Mouse (Mus musculus) hindbrain, embryonic 14.5 days (tissue): ENCODE results near the gene Parp1. TPM values are rescaled to one million over a fixed set of nuclear protein-coding genes. Genes with fewer than 3 reads are reported as not detected.

ENCODE experiments used
- ATAC-seq: fragments of 200-750 bp; cut with Nextera tagmentation; 2 replicates; pipeline ENCODE4 v1.8.0; 2017; ENCODE audit warnings: moderate number of reproducible peaks, mild to moderate bottlenecking, moderate TSS enrichment, moderate library complexity; ENCODE audit not compliant: low FRiP score
- DNase-seq: peaks from one replicate; pipeline ENCODE4 v3.0.0-alpha.2; 2015; ENCODE audit warnings: low spot score
- H3K27ac ChIP-seq: fragments of 300-500 bp; sonication (generic); 2 replicates; pipeline ENCODE4 v1.5.1; 2014; ENCODE audit warnings: mild to moderate bottlenecking, moderate library complexity
- H3K27me3 ChIP-seq: fragments of 300-500 bp; sonication (generic); 2 replicates; pipeline ENCODE4 v1.6.1; 2014; ENCODE audit warnings: mild to moderate bottlenecking, low read length, mixed read lengths; ENCODE audit not compliant: control insufficient read depth, insufficient read depth
- H3K36me3 ChIP-seq: fragments of 300-500 bp; sonication (generic); replicated peaks from 2 replicates; pipeline ENCODE4 v1.6.1; 2014; ENCODE audit not compliant: control insufficient read depth, insufficient read depth
- H3K4me1 ChIP-seq: fragments of 300-500 bp; sonication (generic); replicated peaks from 2 replicates; pipeline ENCODE4 v1.6.1; 2014; ENCODE audit warnings: antibody characterized with exemption, low read length, mixed read lengths; ENCODE audit not compliant: control insufficient read depth, insufficient read depth
- H3K4me2 ChIP-seq: fragments of 300-500 bp; sonication (generic); replicated peaks from 2 replicates; pipeline ENCODE4 v1.6.1; 2014; ENCODE audit warnings: mild to moderate bottlenecking, moderate library complexity
- H3K4me3 ChIP-seq: fragments of 300-500 bp; sonication (generic); replicated peaks from 2 replicates; pipeline ENCODE4 v1.5.1; 2014; ENCODE audit warnings: mild to moderate bottlenecking, low read length
- H3K9ac ChIP-seq: fragments of 300-500 bp; sonication (generic); 2 replicates; pipeline ENCODE4 v1.6.1; 2014
- H3K9me3 ChIP-seq: fragments of 300-500 bp; sonication (generic); 2 replicates; pipeline ENCODE4 v1.6.1; 2016; ENCODE audit warnings: low read length; ENCODE audit not compliant: control insufficient read depth
- WGBS: fragments of 180-500 bp; shearing (Covaris S2); extraction: QIAGEN DNeasy Blood & Tissue Kit; methylation state at CpG from one replicate; pipeline ENCODE4 v1.1.7; 2014; 5-methylcytosine and 5-hydroxymethylcytosine counted together
- polyA plus RNA-seq: library from polyadenylated mRNA; unstranded; fragments of >200 nt; fragmentation: Nextera tagmentation; extraction: Ambion mirVana; gene quantifications from 2 replicates; pipeline ENCODE4 v1.2.1, GENCODE M21; 2014

Gene Parp1
- polyA plus RNA-seq, 1 experiment from 2014 or later, result 86.8 TPM

DNA sequence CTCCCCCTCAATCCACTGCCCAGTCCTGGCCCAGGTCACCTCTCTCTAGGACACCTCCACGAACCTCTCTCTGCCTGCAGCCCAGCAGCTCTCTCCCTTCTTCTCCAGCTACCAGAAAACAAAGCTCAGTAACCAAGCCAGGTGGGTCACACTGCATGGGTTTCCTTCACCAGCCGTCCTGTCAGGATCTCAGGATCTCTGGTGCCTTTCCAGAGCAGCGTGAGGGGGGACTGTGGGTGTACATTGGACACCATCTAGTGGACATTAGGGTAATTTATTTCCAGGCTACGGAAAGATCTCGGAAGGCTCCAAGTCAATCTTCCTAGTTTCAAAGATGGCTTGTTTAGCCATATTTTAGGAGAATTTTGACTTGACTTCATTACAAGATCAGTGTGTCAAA, 18.0 kb upstream of the Parp1 start:
- peak; percentile 67 for DNase-seq
- peaks cover 18% of the 10 kb centered on the region for H3K4me1 ChIP-seq
- H3K4me2 ChIP-seq, result no peak overlapping the region
- no peak for ATAC-seq
- 14% methylated on average over 5 of the region's 5 CpGs for WGBS
- H3K9me3 ChIP-seq, result no peaks in the 10 kb centered on the region
- no peak overlapping the region for H3K9ac ChIP-seq
- no peaks in the 10 kb centered on the region for H3K36me3 ChIP-seq
- H3K27me3 ChIP-seq, result no peaks in the 10 kb centered on the region
- H3K4me3 ChIP-seq, result no peak overlapping the region
- no peak overlapping the region for H3K27ac ChIP-seq

DNA sequence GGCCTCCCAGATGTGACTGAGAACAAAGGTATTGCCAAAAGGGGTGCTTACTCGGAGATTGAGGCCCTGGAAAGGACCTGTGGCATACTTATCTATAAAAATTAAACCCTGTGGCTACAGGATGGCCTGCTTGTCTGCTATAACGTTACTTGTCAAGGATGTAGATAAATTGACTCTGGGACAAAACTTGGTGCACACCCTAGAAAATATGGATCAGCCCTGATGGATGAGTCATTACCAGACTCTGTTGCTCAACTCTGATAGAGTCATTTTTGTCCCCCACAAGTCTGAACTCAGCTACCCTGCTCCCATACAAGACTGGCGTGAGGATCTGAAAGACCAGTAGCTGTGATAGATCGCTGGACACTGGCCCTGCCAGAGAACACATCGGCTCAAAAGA, 11.8 kb upstream of the Parp1 start:
- no peaks in the 10 kb centered on the region for H3K36me3 ChIP-seq
- H3K4me1 ChIP-seq, result no peaks in the 10 kb centered on the region
- no peaks in the 10 kb centered on the region for H3K9me3 ChIP-seq
- no peak overlapping the region for H3K9ac ChIP-seq
- WGBS, result 84% methylated on average over 5 of the region's 5 CpGs
- no peak for DNase-seq
- H3K27ac ChIP-seq, result no peak overlapping the region
- H3K4me2 ChIP-seq, result no peak overlapping the region
- no peak overlapping the region for H3K4me3 ChIP-seq
- ATAC-seq, result no peak
- H3K27me3 ChIP-seq, result no peaks in the 10 kb centered on the region

DNA sequence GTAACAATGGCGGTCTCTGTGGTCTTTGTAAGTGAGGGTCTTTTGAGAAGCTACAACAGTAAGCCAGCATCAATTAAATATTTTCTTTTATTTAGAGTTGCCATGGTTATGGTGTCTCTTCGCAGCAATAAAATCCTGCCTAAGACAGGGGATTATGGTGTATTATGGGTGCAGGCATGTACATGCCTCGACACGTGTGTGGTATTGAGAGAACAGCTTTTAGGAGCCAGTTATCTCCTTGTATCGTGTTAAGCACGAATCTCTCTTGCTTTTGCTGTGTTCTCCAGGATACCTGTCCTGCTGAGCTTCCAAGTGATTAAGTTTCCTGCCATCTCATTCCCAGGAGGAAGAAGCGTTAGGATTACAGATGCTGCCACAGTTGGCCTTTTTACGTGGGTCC, 9.3 kb upstream of the Parp1 start:
- no peak overlapping the region for H3K9ac ChIP-seq
- H3K4me1 ChIP-seq, result no peaks in the 10 kb centered on the region
- DNase-seq (no peak), ATAC-seq (no peak)
- H3K27ac ChIP-seq, result no peak overlapping the region
- 65% methylated on average over 8 of the region's 8 CpGs for WGBS
- H3K4me3 ChIP-seq, result no peak overlapping the region
- H3K27me3 ChIP-seq, result no peaks in the 10 kb centered on the region
- H3K9me3 ChIP-seq, result no peaks in the 10 kb centered on the region
- H3K36me3 ChIP-seq, result no peaks in the 10 kb centered on the region
- no peak overlapping the region for H3K4me2 ChIP-seq

DNA sequence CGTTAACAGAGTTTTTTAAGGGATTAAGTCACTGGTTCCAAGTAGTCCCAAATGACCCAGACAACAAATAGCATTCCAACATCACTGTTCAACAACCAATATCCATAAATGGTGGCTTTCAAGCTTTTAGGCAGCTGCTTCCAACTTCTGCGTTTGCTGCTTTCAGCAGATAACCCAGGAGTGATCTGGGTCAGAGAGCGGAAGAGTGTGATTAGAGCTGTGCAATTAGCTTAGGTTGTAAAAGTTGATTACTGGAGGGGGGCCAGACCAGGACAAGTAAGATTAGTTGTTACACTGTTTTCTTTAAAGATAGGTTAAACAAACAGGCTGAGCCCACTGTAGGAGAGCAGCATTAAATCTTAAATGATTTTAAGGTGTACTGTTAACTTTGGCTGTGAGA, 7.5 kb upstream of the Parp1 start:
- no peak overlapping the region for H3K4me3 ChIP-seq
- no peaks in the 10 kb centered on the region for H3K9me3 ChIP-seq
- H3K27me3 ChIP-seq, result no peaks in the 10 kb centered on the region
- DNase-seq (no peak), ATAC-seq (no peak)
- 83% methylated on average over 3 of the region's 3 CpGs for WGBS
- no peak overlapping the region for H3K27ac ChIP-seq
- H3K36me3 ChIP-seq, result no peaks in the 10 kb centered on the region
- H3K4me1 ChIP-seq, result no peaks in the 10 kb centered on the region
- H3K9ac ChIP-seq, result no peak overlapping the region
- H3K4me2 ChIP-seq, result no peak overlapping the region

DNA sequence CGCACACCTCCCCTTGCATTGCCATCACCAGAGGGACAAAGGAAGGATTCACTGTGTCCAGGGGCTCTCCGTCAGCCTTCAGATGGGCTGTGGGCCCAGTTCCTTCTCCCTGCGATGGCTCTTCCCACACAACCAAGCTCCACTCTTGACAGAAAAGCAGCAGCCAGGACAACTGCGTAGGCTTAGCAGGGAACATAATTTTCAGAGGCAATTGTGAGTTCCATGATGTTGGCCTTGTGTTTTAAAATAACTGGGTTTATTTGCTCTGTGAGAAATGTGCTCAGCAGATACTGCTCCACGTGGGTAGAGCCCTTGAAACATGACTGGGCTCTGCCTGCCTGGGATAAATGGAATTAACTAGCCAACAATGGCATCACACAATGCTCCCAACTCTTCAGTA, 3.8 kb upstream of the Parp1 start:
- H3K9ac ChIP-seq, result no peak overlapping the region
- no peak overlapping the region for H3K4me3 ChIP-seq
- H3K9me3 ChIP-seq, result no peaks in the 10 kb centered on the region
- WGBS, result 81% methylated on average over 5 of the region's 5 CpGs
- no peaks in the 10 kb centered on the region for H3K36me3 ChIP-seq
- peaks cover 6% of the 10 kb centered on the region for H3K4me1 ChIP-seq
- no peaks in the 10 kb centered on the region for H3K27me3 ChIP-seq
- no peak overlapping the region for H3K4me2 ChIP-seq
- DNase-seq, result no peak
- H3K27ac ChIP-seq, result no peak overlapping the region
- no peak for ATAC-seq

DNA sequence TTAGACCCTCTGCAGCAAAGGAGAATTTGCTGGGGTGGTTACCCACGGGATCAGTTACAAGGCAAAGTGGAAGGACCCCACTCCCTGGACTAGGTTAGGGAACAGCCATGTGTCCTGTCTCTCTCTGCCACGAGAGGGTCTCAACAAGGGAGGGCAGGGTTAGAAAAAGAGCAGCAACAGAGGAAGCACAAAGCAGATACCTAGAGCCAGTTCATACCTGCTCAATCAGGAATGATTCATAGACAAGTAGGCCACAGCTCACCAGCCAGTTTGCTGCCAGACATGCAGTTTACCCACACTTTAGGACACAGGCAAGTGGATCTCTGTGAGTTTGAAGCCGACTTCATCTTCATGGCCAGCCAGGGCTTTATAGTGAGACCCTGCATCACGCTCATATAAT, 963 bp upstream of the Parp1 start:
- Histone ChIP-seq H3K36me3 (no peaks in the 10 kb centered on the region; the same call in 1 of the 2 replicates), H3K4me1 (peaks cover 24% of the 10 kb centered on the region), H3K9me3 (no peaks in the 10 kb centered on the region), H3K9ac (no peak overlapping the region), H3K4me2 (no peak overlapping the region), H3K4me3 (no peak overlapping the region), H3K27ac (no peak overlapping the region), H3K27me3 (no peaks in the 10 kb centered on the region)
- ATAC-seq, result no peak
- 80% methylated on average over 4 of the region's 4 CpGs for WGBS
- DNase-seq, result no peak

DNA sequence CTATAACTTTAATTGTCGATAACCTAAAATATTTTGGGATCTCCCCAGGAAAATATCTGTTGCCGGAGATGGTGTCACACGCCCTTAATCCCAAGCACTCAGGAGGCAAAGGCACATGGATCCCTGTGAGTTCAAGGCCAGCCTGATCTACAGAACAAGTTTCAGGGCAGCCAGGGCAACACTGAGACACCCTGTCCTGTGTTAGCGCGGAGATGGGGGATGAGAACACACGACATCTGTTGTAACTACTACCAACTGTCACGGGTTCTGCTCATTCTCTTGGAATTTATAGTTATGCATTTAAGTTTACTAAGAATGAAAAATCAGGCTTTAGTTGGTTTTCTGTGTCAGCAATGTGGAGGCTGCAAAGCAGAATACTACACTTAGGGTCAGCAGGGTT, 476 bp upstream of the Parp1 start:
- peak; percentile 17; the same call in 1 of the 2 replicates for ATAC-seq

DNA sequence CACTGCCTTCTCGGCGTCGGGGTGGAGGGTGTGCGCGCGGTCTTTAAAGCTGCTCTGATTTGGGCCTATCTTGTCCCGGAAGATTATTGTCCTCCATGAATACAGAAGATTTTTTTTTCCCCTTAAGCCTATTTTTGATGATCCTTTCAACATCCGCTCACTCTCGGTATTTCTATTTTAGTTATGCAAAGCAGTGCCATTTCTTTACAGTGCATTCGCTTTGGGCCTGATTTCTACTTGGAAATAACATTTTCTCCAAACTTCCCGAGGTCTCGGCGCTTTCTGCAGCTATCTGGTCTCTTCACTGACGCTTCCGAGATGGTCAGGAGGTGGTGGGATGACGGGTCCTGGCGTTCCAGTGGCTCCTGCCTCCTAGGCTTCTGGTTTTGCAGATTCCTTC, 729 bp downstream of the Parp1 start:
- no peak for DNase-seq
- WGBS, result under 1% methylated on average over 17 of the region's 17 CpGs

More for the DNA sequence above, 476 bp upstream of the Parp1 start:
- H3K9me3 ChIP-seq, result no peaks in the 10 kb centered on the region
- DNase-seq, result no peak
- H3K4me1 ChIP-seq, result peaks cover 24% of the 10 kb centered on the region
- H3K4me3 ChIP-seq, result peak overlapping the region; percentile 92
- WGBS, result 40% methylated on average over 7 of the region's 7 CpGs
- H3K27me3 ChIP-seq, result no peaks in the 10 kb centered on the region
- H3K4me2 ChIP-seq, result peak overlapping the region; percentile 97
- H3K9ac ChIP-seq, result peak overlapping the region; percentile 84
- H3K36me3 ChIP-seq, result peaks cover 4% of the 10 kb centered on the region
- H3K27ac ChIP-seq, result peak overlapping the region; percentile 66

DNA sequence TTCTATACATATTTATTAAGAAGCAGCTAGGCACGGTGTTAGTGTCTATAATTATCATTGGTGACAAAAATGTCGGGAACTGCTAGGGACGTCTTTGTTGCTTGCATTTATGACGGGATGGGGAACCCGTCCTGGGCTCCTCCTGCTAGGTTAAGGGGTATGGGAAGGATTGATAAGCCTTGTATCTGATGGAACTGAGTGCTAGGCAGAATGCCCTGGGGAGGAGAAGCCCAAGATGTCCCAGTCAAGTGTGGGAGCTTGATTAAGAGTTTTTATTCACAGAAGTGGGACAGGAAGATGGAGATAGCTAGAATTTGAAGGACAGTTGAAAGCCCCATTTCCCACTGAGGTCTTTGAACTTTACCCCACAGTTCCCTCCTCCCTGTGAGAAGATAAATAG, 1.5 kb downstream of the Parp1 start:
- no peaks in the 10 kb centered on the region for H3K27me3 ChIP-seq
- 5% methylated on average over 5 of the region's 5 CpGs for WGBS
- peak overlapping the region; percentile 84 for H3K9ac ChIP-seq
- peaks cover 18% of the 10 kb centered on the region for H3K36me3 ChIP-seq
- no peak for DNase-seq
- peak overlapping the region; percentile 97 for H3K4me2 ChIP-seq
- H3K27ac ChIP-seq, result peak overlapping the region; percentile 91; the same call in 1 of the 2 replicates
- peak overlapping the region; percentile 92 for H3K4me3 ChIP-seq
- H3K4me1 ChIP-seq, result peaks cover 24% of the 10 kb centered on the region
- ATAC-seq, result no peak
- no peaks in the 10 kb centered on the region for H3K9me3 ChIP-seq

More for the DNA sequence above, 729 bp downstream of the Parp1 start:
- Histone ChIP-seq H3K27ac (peak overlapping the region; percentile 91), H3K4me2 (peak overlapping the region; percentile 97), H3K9me3 (no peaks in the 10 kb centered on the region), H3K4me3 (peak overlapping the region; percentile 92), H3K4me1 (peaks cover 24% of the 10 kb centered on the region), H3K36me3 (peaks cover 15% of the 10 kb centered on the region), H3K27me3 (no peaks in the 10 kb centered on the region), H3K9ac (peak overlapping the region; percentile 84)
- ATAC-seq, result no peak

DNA sequence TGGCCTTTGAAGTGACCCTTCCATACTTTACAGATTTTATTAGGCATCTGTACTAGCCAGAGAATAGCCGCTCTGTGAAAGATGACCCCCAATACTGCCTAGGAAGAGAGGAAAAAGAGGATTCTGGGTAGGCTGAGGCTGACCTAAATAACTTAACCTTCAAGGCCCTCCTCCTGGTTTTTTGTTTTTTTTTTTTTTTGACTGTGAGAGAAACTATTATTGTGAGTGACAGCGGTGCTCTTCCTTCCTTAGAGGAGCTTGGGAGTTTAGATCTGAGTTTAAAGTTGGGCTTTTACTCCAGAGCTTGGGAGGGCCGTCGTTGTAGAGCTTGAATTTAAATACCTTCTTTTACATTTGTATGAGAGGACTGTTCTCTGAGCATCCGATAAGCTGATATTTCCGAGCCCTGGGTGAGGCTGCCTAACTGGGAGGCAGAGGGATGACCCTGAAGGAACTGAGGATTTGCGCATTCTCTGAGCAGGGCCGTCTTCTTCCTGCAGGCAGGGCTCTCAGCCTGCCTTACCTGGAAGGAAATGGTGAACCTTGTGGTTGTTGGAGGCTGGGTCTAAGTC, 2.4 kb downstream of the Parp1 start:
- no peak for ATAC-seq
- no peaks in the 10 kb centered on the region for H3K27me3 ChIP-seq
- H3K36me3 ChIP-seq, result peaks cover 25% of the 10 kb centered on the region
- H3K4me2 ChIP-seq, result peak overlapping the region; percentile 97
- H3K4me3 ChIP-seq, result 0 out of 2 replicates have a peak overlapping the region, but pooled peaks have one; percentile 92
- no peak overlapping the region for H3K27ac ChIP-seq
- no peaks in the 10 kb centered on the region for H3K9me3 ChIP-seq
- 67% methylated on average over 8 of the region's 8 CpGs for WGBS
- DNase-seq, result no peak
- peak overlapping the region; percentile 84; the same call in 1 of the 2 replicates for H3K9ac ChIP-seq
- peaks cover 24% of the 10 kb centered on the region for H3K4me1 ChIP-seq
